Comparison of ENCODE assay signal across 19 mouse cellular contexts in the genomic region with DNA sequence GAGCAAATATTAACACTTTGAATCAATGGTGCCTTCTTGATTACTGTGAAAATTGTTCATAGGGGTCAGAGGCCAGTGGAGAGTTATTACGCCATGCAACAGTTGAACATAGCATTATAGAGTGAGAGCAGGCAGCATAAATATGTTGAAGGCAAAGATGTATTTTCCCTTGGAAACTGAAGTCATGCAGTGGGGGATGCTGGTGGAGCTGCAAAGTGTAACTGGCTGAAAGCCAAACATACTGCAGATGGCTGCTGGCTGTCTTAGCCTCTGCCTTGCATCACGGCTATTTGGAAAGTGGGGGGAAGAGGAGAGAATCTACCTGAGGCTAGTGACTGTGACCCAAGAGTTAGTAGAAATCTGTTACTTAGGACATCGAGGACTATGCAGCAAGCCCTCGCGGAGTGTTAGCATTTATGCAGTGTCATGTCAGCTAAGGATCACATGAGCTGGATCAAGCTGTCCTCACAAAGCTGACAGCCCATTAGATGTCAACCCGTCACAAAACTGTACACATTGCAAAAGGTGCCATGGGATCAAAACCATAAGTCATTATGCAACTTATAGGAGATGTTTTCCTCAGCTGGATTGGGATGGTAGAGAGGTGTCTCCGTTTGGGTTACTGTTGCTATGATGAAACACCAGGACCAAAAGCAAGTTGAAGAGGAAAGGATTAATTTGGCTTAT.
A peak's percentile ranks its signal among the peaks of the same experiment; 100 is the strongest.
DNase-seq lines count a peak whose midpoint lies in the region; ATAC-seq and TF ChIP-seq lines count a peak whose summit lies in the region.
"Had no signal": no experiment of that assay in that cellular context is flagged by ENCODE, and none has a peak within 500 bp of the region (broad histone marks: within the 10 kb centered on the region; RNA-seq: fewer than 3 reads in every experiment).

No protein-coding gene starts in this region.

- H3K4me2 ChIP-seq in lung, embryonic 14.5 days = no peak overlapping the region
- H3K4me2 ChIP-seq in stomach, embryonic 14.5 days (replicated peaks; ENCODE audit: low read depth, low read length) = no peak overlapping the region
- no peak overlapping the region for H3K4me2 ChIP-seq in stomach, postnatal 0 days (replicated peaks; ENCODE audit: low read depth)
- H3K4me2 ChIP-seq: heart, embryonic 12.5 days; kidney, embryonic 15.5 days; limb, embryonic 12.5 days; midbrain, embryonic 13.5 days had no signal

- DNase-seq in heart, adult 11 months = peak; percentile 67
- DNase-seq in heart, adult 18-20 months = no peak
- peak; percentile 81 for DNase-seq in lung, embryonic 14.5 days
- no peak for DNase-seq in lung, postnatal 14 days
- DNase-seq in stomach, postnatal 0 days (ENCODE audit: low spot score) = no peak
- no peak for DNase-seq in adrenal gland, adult 2 months
- DNase-seq: cerebellum, postnatal 14 days; gastrocnemius, postnatal 36 days; heart, postnatal 36 days; retina, postnatal 1 day; spleen, adult 18-20 months; thymus, postnatal 14 days had no signal

- H3K9ac ChIP-seq in lung, embryonic 14.5 days = no peak overlapping the region
- H3K9ac ChIP-seq in stomach, embryonic 14.5 days (replicated peaks; ENCODE audit: low read depth, low read length) = no peak overlapping the region
- H3K9ac ChIP-seq in stomach, postnatal 0 days (ENCODE audit: low read length) = no peak overlapping the region
- H3K9ac ChIP-seq: heart, embryonic 12.5 days; kidney, embryonic 15.5 days; limb, embryonic 12.5 days; liver, embryonic 14.5 days; midbrain, embryonic 13.5 days had no signal

- WGBS in lung, embryonic 14.5 days = 45% methylated on average over 7 of the region's 7 CpGs
- WGBS in stomach, embryonic 14.5 days = 58% methylated on average over 7 of the region's 7 CpGs
- 69% methylated on average over 7 of the region's 7 CpGs for WGBS in stomach, postnatal 0 days

- no peaks in the 10 kb centered on the region for H3K27me3 ChIP-seq in lung, embryonic 14.5 days (ENCODE audit: insufficient read depth, low read length)
- no peaks in the 10 kb centered on the region for H3K27me3 ChIP-seq in stomach, embryonic 14.5 days (ENCODE audit: control insufficient read depth, insufficient read depth, low read length)
- no peaks in the 10 kb centered on the region for H3K27me3 ChIP-seq in stomach, postnatal 0 days (ENCODE audit: control insufficient read depth, insufficient read depth, low read length)
- H3K27me3 ChIP-seq: heart, embryonic 12.5 days; kidney, embryonic 15.5 days; limb, embryonic 12.5 days; midbrain, embryonic 13.5 days had no signal

- H3K4me3 ChIP-seq in lung, embryonic 14.5 days (ENCODE audit: low read depth, low read length) = no peak overlapping the region
- no peak overlapping the region for H3K4me3 ChIP-seq in stomach, embryonic 14.5 days (ENCODE audit: low read depth, low read length)
- no peak overlapping the region for H3K4me3 ChIP-seq in stomach, postnatal 0 days (ENCODE audit: low read depth, low read length)
- H3K4me3 ChIP-seq: heart, embryonic 12.5 days; kidney, embryonic 15.5 days; limb, embryonic 12.5 days; midbrain, embryonic 13.5 days had no signal

- peaks cover 13% of the 10 kb centered on the region for H3K4me1 ChIP-seq in lung, embryonic 14.5 days (ENCODE audit: insufficient read depth)
- peaks cover 17% of the 10 kb centered on the region; the same call in 1 of the 2 replicates for H3K4me1 ChIP-seq in stomach, embryonic 14.5 days (ENCODE audit: control insufficient read depth, insufficient read depth, low read length)
- no peaks in the 10 kb centered on the region for H3K4me1 ChIP-seq in stomach, postnatal 0 days (replicated peaks; ENCODE audit: control insufficient read depth, insufficient read depth)
- H3K4me1 ChIP-seq: heart, embryonic 12.5 days; limb, embryonic 12.5 days; midbrain, embryonic 13.5 days had no signal

- no peak for TF ChIP-seq EP300 in stomach, postnatal 0 days (optimal IDR thresholded peaks at IDR 0.05)

- TF ChIP-seq CTCF in lung, embryonic 14.5 days (IDR thresholded peaks at IDR 0.05; ENCODE audit: low read depth) = no peak
- no peak for TF ChIP-seq CTCF in stomach, postnatal 0 days (IDR thresholded peaks at IDR 0.05; ENCODE audit: low read depth)

- H3K9me3 ChIP-seq in lung, embryonic 14.5 days (ENCODE audit: low read depth, low read length) = no peaks in the 10 kb centered on the region
- no peaks in the 10 kb centered on the region for H3K9me3 ChIP-seq in stomach, embryonic 14.5 days (ENCODE audit: control insufficient read depth, low read depth, low read length)
- H3K9me3 ChIP-seq in stomach, postnatal 0 days (ENCODE audit: control insufficient read depth, low read length) = no peaks in the 10 kb centered on the region
- H3K9me3 ChIP-seq: heart, embryonic 12.5 days; kidney, embryonic 15.5 days; limb, embryonic 12.5 days; midbrain, embryonic 13.5 days had no signal

- ATAC-seq in lung, embryonic 14.5 days (ENCODE audit: insufficient read depth) = peak; percentile 82
- peak; percentile 33; the same call in 1 of the 2 replicates for ATAC-seq in stomach, embryonic 14.5 days (ENCODE audit: insufficient number of reproducible peaks, insufficient read depth, low FRiP score, low read depth)
- ATAC-seq in stomach, postnatal 0 days (ENCODE audit: low FRiP score, low TSS enrichment) = no peak
- ATAC-seq: hindbrain, embryonic 16.5 days; midbrain, embryonic 13.5 days had no signal

- no peak overlapping the region; the same call in 1 of the 2 replicates for H3K27ac ChIP-seq in lung, embryonic 14.5 days (ENCODE audit: low read depth)
- peak overlapping the region; percentile 30; the same call in 1 of the 2 replicates for H3K27ac ChIP-seq in stomach, embryonic 14.5 days (ENCODE audit: low read length)
- no peak overlapping the region for H3K27ac ChIP-seq in stomach, postnatal 0 days (replicated peaks)
- H3K27ac ChIP-seq: kidney, embryonic 15.5 days; limb, embryonic 12.5 days; liver, embryonic 14.5 days; midbrain, embryonic 13.5 days had no signal

- no peaks in the 10 kb centered on the region for H3K36me3 ChIP-seq in lung, embryonic 14.5 days (ENCODE audit: insufficient read depth)
- H3K36me3 ChIP-seq in stomach, embryonic 14.5 days (ENCODE audit: control insufficient read depth, insufficient read depth, low read length) = no peaks in the 10 kb centered on the region
- no peaks in the 10 kb centered on the region for H3K36me3 ChIP-seq in stomach, postnatal 0 days (ENCODE audit: control insufficient read depth, insufficient read depth, low read length)
- H3K36me3 ChIP-seq: heart, embryonic 12.5 days; kidney, embryonic 15.5 days; limb, embryonic 12.5 days; midbrain, embryonic 13.5 days had no signal

Comparison
In these comparisons a context has a peak if more than half of its experiments do, and no peak if none do; other contexts are left out.
1. DNase-seq: peak in heart, adult 11 months (single experiment) and lung, embryonic 14.5 days (single experiment); none in heart, adult 18-20 months (0 of 2), lung, postnatal 14 days (single experiment), stomach, postnatal 0 days (single experiment) and adrenal gland, adult 2 months (single experiment).